8 mouse cellular contexts compared by ENCODE assay signal in genomic region chr1:75318301-75318700, GRCm38 (mm10). TPM values are rescaled to one million over a fixed set of nuclear protein-coding genes. Genes with fewer than 3 reads are reported as not detected.
DNase-seq lines count a peak whose midpoint lies in the region; ATAC-seq and TF ChIP-seq lines count a peak whose summit lies in the region.

No protein-coding gene starts in this region.

- peak overlapping the region; percentile 45 for H3K4me2 ChIP-seq in lung, embryonic 15.5 days
- H3K4me2 ChIP-seq in forebrain, embryonic 13.5 days, result peak overlapping the region; percentile 40
- peak overlapping the region; percentile 46 for H3K4me2 ChIP-seq in intestine, postnatal 0 days (replicated peaks; ENCODE audit: low read depth)
- peak overlapping the region; percentile 42 for H3K4me2 ChIP-seq in neural tube, embryonic 13.5 days

- H3K9ac ChIP-seq in lung, embryonic 15.5 days, result peak overlapping the region; percentile 27
- peak overlapping the region; percentile 27; the same call in 1 of the 2 replicates for H3K9ac ChIP-seq in forebrain, embryonic 13.5 days
- H3K9ac ChIP-seq in intestine, postnatal 0 days (ENCODE audit: low read depth, low read length), result no peak overlapping the region
- H3K9ac ChIP-seq in neural tube, embryonic 13.5 days, result peak overlapping the region; percentile 59

- no peaks in the 10 kb centered on the region for H3K27me3 ChIP-seq in lung, embryonic 15.5 days
- no peaks in the 10 kb centered on the region; the same call in 1 of the 2 replicates for H3K27me3 ChIP-seq in forebrain, embryonic 13.5 days
- H3K27me3 ChIP-seq in intestine, postnatal 0 days (replicated peaks; ENCODE audit: control insufficient read depth, insufficient read depth, low read length), result no peaks in the 10 kb centered on the region
- no peaks in the 10 kb centered on the region for H3K27me3 ChIP-seq in neural tube, embryonic 13.5 days

- peak overlapping the region; percentile 43; the same call in 1 of the 2 replicates for H3K27ac ChIP-seq in lung, embryonic 15.5 days
- H3K27ac ChIP-seq in forebrain, embryonic 13.5 days, result 0 out of 2 replicates have a peak overlapping the region, but pooled peaks have one; percentile 2
- no peak overlapping the region for H3K27ac ChIP-seq in intestine, postnatal 0 days (ENCODE audit: low read depth, low read length)
- peak overlapping the region; percentile 75 for H3K27ac ChIP-seq in neural tube, embryonic 13.5 days (replicated peaks)

- no peak for ATAC-seq in lung, embryonic 15.5 days (ENCODE audit: borderline replicate concordance, extremely low read depth, low FRiP score, low TSS enrichment)
- ATAC-seq in forebrain, embryonic 13.5 days, result no peak; the same call in 1 of the 2 replicates
- ATAC-seq in intestine, postnatal 0 days, result no peak
- ATAC-seq in neural tube, embryonic 13.5 days (ENCODE audit: low read depth), result no peak

- no peaks in the 10 kb centered on the region for H3K9me3 ChIP-seq in lung, embryonic 15.5 days
- H3K9me3 ChIP-seq in forebrain, embryonic 13.5 days (replicated peaks), result no peaks in the 10 kb centered on the region
- H3K9me3 ChIP-seq in intestine, postnatal 0 days (ENCODE audit: control insufficient read depth), result no peaks in the 10 kb centered on the region
- H3K9me3 ChIP-seq in neural tube, embryonic 13.5 days, result no peaks in the 10 kb centered on the region

- H3K36me3 ChIP-seq in lung, embryonic 15.5 days, result peaks cover 16% of the 10 kb centered on the region
- peaks cover 23% of the 10 kb centered on the region for H3K36me3 ChIP-seq in forebrain, embryonic 13.5 days (ENCODE audit: poor library complexity, severe bottlenecking)
- peaks cover 24% of the 10 kb centered on the region for H3K36me3 ChIP-seq in intestine, postnatal 0 days (ENCODE audit: control insufficient read depth, insufficient read depth)
- peaks cover 24% of the 10 kb centered on the region for H3K36me3 ChIP-seq in neural tube, embryonic 13.5 days

- TF ChIP-seq CTCF in intestine, postnatal 0 days (IDR thresholded peaks at IDR 0.05; ENCODE audit: low read depth), result no peak

- WGBS in lung, embryonic 15.5 days, result 63% methylated on average over 3 of the region's 3 CpGs
- WGBS in forebrain, embryonic 13.5 days, result 76% methylated on average over 3 of the region's 3 CpGs
- WGBS in intestine, postnatal 0 days, result 71% methylated on average over 3 of the region's 3 CpGs
- 74% methylated on average over 3 of the region's 3 CpGs for WGBS in neural tube, embryonic 13.5 days

- H3K4me3 ChIP-seq in lung, embryonic 15.5 days, result peak overlapping the region; percentile 9; the same call in 1 of the 2 replicates
- peak overlapping the region; percentile 64 for H3K4me3 ChIP-seq in forebrain, embryonic 13.5 days
- H3K4me3 ChIP-seq in intestine, postnatal 0 days (ENCODE audit: low read depth, low read length), result peak overlapping the region; percentile 11; the same call in 1 of the 2 replicates
- H3K4me3 ChIP-seq in neural tube, embryonic 13.5 days, result peak overlapping the region; percentile 20

- no peak for DNase-seq in lung, postnatal 10 days
- DNase-seq in MN1 (ENCODE audit: low spot score), result no peak
- no peak for DNase-seq in left cerebral cortex, adult 9 months (ENCODE audit: low spot score in 2 of 2)
- no peak for DNase-seq in kidney, postnatal 36 days

- peaks cover 8% of the 10 kb centered on the region for H3K4me1 ChIP-seq in lung, embryonic 15.5 days
- peaks cover 9% of the 10 kb centered on the region for H3K4me1 ChIP-seq in forebrain, embryonic 13.5 days
- no peaks in the 10 kb centered on the region for H3K4me1 ChIP-seq in intestine, postnatal 0 days (replicated peaks; ENCODE audit: control insufficient read depth, insufficient read depth, low read length)
- H3K4me1 ChIP-seq in neural tube, embryonic 13.5 days (replicated peaks), result peaks cover 11% of the 10 kb centered on the region

RNA-seq across cellular contexts. Expression of gene Dnpep, which starts 0.5 kb away (rescaled TPM):
- polyA plus RNA-seq in lung, embryonic 15.5 days (2015; fragmentation: Nextera tagmentation; extraction: Ambion mirVana), result 121 and 124 TPM in 2 replicates
- polyA plus RNA-seq in forebrain, embryonic 13.5 days (2015; fragmentation: Nextera tagmentation; extraction: Ambion mirVana), result 140 and 142 TPM in 2 replicates
- polyA plus RNA-seq in intestine, postnatal 0 days (2015; fragmentation: Nextera tagmentation; extraction: Ambion mirVana), result 125 and 130 TPM in 2 replicates
- polyA plus RNA-seq in neural tube, embryonic 13.5 days (2015; fragmentation: Nextera tagmentation; extraction: Ambion mirVana), result 187 and 190 TPM in 2 replicates

RNA-seq across cellular contexts. Expression of gene Resp18, which starts 40.1 kb away (rescaled TPM):
- polyA plus RNA-seq in lung, embryonic 15.5 days (2015; fragmentation: Nextera tagmentation; extraction: Ambion mirVana), result 0.91 and 1.4 TPM in 2 replicates
- polyA plus RNA-seq in forebrain, embryonic 13.5 days (2015; fragmentation: Nextera tagmentation; extraction: Ambion mirVana), result 37.0 and 44.1 TPM in 2 replicates
- 12.9 and 15.9 TPM in 2 replicates for polyA plus RNA-seq in intestine, postnatal 0 days (2015; fragmentation: Nextera tagmentation; extraction: Ambion mirVana)
- 116 and 131 TPM in 2 replicates for polyA plus RNA-seq in neural tube, embryonic 13.5 days (2015; fragmentation: Nextera tagmentation; extraction: Ambion mirVana)

RNA-seq across cellular contexts. Expression of gene Des, which starts 41.8 kb away (rescaled TPM):
- polyA plus RNA-seq in lung, embryonic 15.5 days (2015; fragmentation: Nextera tagmentation; extraction: Ambion mirVana), result 57.1 and 59.5 TPM in 2 replicates
- 0.81 and 1.1 TPM in 2 replicates for polyA plus RNA-seq in forebrain, embryonic 13.5 days (2015; fragmentation: Nextera tagmentation; extraction: Ambion mirVana)
- polyA plus RNA-seq in intestine, postnatal 0 days (2015; fragmentation: Nextera tagmentation; extraction: Ambion mirVana), result 233 and 254 TPM in 2 replicates
- 3.3 and 7.7 TPM in 2 replicates for polyA plus RNA-seq in neural tube, embryonic 13.5 days (2015; fragmentation: Nextera tagmentation; extraction: Ambion mirVana)

RNA-seq across cellular contexts. Expression of gene Ptprn, which starts 54.0 kb away (rescaled TPM):
- polyA plus RNA-seq in lung, embryonic 15.5 days (2015; fragmentation: Nextera tagmentation; extraction: Ambion mirVana), result 0.39 and 0.72 TPM in 2 replicates
- 4.5 and 6.5 TPM in 2 replicates for polyA plus RNA-seq in forebrain, embryonic 13.5 days (2015; fragmentation: Nextera tagmentation; extraction: Ambion mirVana)
- polyA plus RNA-seq in intestine, postnatal 0 days (2015; fragmentation: Nextera tagmentation; extraction: Ambion mirVana), result 3.0 TPM in 2 replicates
- 15.8 and 19.2 TPM in 2 replicates for polyA plus RNA-seq in neural tube, embryonic 13.5 days (2015; fragmentation: Nextera tagmentation; extraction: Ambion mirVana)

RNA-seq across cellular contexts. Expression of gene Speg, which starts 56.8 kb away (rescaled TPM):
- polyA plus RNA-seq in lung, embryonic 15.5 days (2015; fragmentation: Nextera tagmentation; extraction: Ambion mirVana), result 41.6 and 42.8 TPM in 2 replicates
- polyA plus RNA-seq in forebrain, embryonic 13.5 days (2015; fragmentation: Nextera tagmentation; extraction: Ambion mirVana), result 7.6 and 9.0 TPM in 2 replicates
- 20.1 and 21.3 TPM in 2 replicates for polyA plus RNA-seq in intestine, postnatal 0 days (2015; fragmentation: Nextera tagmentation; extraction: Ambion mirVana)
- 17.8 and 21.4 TPM in 2 replicates for polyA plus RNA-seq in neural tube, embryonic 13.5 days (2015; fragmentation: Nextera tagmentation; extraction: Ambion mirVana)

Comparison
In these comparisons a context has a peak if more than half of its experiments do, and no peak if none do; other contexts are left out.
1. H3K4me3 ChIP-seq: peak in every context shown above with its lines; median percentile 64 in forebrain, embryonic 13.5 days; 20 in neural tube, embryonic 13.5 days; 11 in intestine, postnatal 0 days; 9 in lung, embryonic 15.5 days.